Mouse (Mus musculus): ENCODE measurements around the gene Pom121l2.

Gene Pom121l2

DNA sequence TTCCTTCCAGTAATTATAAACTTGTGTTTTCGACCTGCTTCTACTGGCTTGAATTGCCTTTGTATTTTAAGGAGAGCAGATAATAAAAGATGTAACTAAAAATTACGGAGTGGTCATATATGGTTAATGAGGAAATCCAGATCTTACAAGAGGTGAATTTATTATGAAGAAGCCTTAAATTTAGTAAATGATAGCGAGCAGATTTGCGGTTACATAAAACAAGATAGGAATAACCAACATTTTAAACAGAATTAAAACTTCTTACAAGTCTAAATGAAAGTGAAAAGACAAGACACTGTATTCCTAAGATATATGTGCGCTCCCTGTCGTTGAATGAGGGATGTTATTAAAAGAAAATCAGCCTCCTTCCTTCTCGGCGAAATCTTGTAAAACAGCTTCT, 13.9 kb downstream of the Pom121l2 start:
- DNase-seq, result no peak

DNA sequence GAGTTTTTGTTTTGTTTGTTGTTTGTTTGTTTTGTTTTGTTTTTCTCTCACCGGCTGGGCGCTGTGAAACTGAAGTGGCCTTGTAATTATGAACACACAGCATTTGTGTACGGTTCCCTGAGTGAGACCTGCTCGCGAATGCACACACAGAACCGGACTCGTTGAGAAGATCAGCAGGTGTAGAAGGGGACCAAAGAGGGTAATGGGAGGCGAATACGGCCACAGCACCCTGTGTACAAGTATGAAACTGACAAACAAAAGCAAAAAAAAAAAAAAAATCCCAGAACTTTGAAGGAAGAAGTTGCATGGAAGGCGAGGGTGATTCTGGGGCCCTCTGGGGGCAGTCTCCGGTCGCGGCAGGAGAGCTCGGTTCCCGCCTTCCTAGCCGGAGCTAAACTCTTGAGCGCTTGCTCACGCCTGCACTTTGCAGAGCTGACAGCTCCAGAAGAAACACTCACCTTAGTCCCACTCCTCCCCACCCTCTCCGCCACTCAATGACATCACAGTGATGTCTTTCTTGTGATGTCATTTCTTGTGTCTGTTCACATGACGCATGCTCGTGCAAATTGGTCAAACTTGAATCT, 14.4 kb downstream of the Pom121l2 start:
- no peak for DNase-seq

- no peak for DNase-seq
These were observed 15.3 kb downstream of the Pom121l2 start for GRCm38 (mm10) chr13:21996101-21996839.

DNA sequence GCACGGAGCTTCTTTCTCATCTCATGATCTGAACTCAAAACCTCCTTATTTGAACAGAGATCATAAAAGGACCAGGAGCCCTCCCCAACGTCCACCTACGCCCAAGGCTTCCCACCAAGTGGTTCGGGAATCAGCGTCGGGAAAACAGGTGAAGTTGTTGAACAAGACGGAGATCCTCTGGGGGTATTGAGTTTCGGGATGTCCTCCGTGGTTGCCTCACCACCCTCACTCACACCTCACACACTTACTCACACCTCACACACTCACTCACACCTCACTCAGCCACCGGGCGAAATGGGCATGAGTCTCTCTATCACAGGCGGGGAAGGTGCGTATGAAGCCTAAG, 15.8 kb downstream of the Pom121l2 start:
- no peak for DNase-seq

- no peak for DNase-seq
These were observed 16.3 kb downstream of the Pom121l2 start for GRCm38 (mm10) chr13:21997201-21997820.

DNA sequence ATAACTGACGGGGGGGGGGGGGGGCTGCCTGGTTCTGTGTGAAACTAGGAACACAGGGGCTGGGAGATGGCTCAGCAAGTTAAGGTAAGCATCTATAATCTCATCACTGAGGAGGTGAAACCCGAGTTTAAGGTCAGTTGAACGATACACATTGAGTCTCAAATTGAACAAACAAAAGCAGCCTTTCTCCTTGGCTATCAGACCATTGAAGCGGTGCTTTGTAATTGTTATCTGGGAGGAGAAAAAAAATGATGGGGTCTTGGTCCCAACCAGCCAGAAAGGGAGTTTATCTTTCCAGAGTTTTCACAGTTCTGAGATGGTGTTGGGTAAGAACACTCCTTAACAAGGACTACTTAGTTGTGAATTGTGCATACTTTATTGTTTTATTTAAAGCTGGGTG, 16.8 kb downstream of the Pom121l2 start:
- DNase-seq, result no peak

- no peak for DNase-seq
These were observed 17.4 kb downstream of the Pom121l2 start for GRCm38 (mm10) chr13:21998412-21998811.

DNA sequence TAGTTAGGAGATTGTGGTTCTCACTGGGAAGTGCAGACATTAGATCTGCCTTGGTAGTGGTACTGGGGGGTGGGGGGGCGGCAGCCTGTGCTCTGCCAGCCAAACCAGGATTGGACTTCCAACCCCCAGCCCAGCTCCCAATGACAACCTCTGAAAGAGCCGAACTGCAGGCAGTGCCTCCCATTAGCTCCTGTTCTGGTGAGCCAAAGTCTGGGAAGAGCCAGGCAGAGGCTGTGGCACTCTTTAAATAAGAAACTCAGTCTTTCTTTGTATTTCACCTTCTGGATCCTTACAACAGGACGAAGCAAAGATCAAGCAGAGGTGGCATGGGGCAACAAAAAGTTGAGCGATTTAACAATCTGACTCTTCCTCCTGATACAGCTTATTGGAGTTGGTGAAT, 18.2 kb downstream of the Pom121l2 start:
- no peak for DNase-seq

DNA sequence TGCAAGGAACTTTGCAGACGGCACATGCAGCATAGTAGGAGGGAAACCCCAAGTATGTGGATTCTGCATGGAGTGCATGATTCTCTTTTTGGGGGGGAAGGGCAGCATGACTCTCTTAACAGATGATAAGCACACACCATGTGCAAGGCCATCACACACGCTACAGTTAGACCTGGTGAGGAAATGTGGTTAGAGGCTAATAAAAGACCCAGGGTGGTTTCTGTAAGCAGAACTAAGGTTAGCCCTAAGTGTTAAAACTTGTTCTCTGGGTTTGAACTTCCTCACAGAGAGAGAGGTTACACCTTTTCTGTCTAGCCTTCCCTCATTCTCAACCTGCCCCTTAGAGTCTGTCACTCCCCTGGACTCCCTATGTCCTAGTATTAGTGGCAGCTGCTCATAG, 20.4 kb downstream of the Pom121l2 start:
- DNase-seq, result no peak

DNA sequence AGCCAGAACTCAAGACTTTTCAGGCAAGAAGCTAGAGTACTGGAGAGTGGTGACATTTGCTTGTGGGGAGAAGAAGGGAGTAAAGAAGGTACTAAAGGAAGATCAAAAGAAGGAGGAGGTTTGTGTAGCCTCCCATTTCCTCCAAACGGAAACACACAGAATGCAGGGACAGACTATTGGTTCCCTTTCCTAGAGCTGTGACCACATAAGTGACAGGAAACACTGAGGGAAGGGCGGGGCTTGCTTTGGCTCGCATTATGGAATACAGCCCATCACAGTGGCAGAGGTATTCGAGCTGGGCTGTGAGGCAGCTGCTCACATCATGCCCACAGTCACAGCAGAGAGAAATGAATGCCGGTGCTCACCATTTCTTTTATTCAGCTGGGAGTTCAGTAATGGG, 20.8 kb downstream of the Pom121l2 start:
- no peak for DNase-seq

DNA sequence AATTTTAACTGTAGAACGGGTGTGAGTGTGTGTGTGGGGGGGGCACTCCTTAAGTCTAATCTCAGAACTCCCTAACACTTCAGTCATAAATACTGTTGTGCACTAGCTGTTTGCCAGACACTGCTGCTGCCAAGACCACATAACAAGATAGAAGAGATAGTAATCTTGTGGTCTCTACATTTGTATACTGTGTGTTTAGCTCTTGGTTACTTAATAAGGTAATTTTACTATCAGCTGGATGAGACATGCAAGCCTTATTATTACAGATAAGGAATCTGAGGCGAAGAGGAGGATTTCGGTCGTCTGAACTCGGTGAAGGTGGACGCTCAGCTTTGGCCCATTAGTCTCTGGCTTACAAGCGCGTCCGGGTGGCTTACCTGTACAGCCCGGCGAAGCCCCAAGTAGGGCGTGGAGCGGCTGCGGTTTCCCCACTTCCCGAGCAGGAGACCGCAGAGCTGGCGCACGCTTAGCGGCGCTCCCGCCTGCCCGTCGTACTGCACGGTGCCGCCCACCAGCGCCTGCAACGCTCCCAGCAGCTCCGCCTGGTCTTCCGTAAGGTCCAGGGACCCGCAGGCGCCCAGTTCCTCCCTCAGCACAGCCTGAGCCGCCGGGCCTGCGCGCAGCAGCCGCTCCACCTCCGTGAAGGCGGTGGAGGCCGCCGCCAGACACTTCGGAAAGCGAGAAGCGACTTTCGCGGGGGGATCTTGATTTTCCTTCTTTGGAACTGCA, 24.8 kb downstream of the Pom121l2 start:
- DNase-seq, result no peak

DNA sequence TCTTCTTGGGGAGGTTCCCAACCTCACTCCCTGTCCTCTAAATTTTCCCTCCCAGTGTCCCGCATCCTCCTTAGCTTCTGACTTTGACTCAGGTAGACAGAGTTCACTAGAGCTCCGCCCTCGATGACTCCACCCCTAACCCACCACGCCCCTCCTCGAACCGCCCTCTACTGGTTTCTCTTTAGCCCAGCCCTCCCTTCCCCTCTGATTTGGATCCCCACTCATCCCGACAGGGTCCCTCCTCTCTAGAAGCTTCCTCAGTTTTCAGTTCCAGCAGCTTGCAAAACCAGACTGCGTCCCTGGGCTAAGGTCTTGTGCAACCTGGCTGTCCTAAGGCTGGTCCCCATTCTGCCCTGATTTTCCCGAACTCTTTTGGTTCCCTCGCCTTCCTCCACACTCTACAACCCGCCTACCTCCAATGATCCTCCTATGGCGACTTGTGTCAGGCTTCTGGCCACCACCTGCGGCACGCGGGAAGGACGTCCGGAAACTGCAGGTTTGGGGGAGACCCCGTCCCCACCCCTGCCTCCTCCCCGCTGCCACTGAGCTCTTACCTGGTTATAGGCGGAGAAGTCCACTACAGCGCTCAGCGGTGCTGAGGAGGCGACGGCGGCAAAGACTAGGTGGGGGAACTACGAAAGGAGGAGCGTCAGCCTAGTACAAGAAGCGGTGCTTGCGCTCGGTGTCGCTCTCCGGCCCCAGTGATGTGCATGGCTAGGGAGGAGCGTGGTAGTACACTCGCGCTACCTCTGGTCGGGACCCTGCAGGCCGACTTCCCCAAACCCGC, 25.5 kb downstream of the Pom121l2 start:
- DNase-seq, result no peak

GRCm38 (mm10) chr13:22007121-22007510, 26.1 kb downstream of the Pom121l2 start:
- no peak for DNase-seq

DNA sequence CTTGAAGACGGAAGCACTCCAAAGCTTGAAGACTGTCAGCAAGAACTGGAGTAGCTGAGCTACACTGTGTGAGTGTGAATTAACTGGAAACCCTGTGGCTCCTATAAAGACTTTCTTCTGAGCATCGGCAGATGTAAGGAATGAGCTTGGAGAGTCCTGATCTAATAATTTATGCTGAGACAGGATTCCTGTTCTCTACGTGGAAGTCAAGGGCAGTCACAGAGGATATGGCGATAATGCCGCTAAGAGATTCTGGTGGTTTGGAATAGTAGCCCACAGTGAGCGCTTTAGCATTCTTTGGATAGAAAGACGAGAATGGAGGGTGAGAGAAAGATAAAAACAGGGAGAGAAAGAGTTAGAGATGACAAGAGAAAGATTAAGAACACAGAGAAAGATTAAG, 26.9 kb downstream of the Pom121l2 start:
- no peak for DNase-seq

DNA sequence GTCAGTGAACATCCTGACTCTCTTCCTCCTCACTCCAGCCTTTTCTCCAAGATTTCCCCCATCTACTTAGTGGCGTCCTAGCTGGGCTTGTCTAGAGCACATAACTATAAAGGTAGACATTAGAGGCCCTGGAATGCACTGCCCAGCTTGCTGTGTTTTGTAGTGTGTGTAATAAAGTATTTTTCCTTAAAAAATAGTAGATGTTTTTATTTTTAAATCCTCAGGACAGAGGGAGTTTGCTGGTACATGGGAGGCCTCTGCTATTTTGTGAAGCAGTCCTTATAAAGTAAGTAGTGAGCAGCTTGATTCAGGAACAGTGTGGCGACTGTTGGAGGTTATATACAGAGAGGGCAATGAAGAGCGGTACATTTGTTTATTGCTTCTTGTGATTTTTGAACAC, 27.7 kb downstream of the Pom121l2 start:
- no peak for DNase-seq

GRCm38 (mm10) chr13:22009642-22010041, 28.6 kb downstream of the Pom121l2 start, which contains the start of gene Prss16:
TSS of gene Prss16 (minus strand) at chr13:22009742.
- DNase-seq, result no peak

GRCm38 (mm10) chr13:22013716-22014115, 32.7 kb downstream of the Pom121l2 start:
- no peak for DNase-seq

DNA sequence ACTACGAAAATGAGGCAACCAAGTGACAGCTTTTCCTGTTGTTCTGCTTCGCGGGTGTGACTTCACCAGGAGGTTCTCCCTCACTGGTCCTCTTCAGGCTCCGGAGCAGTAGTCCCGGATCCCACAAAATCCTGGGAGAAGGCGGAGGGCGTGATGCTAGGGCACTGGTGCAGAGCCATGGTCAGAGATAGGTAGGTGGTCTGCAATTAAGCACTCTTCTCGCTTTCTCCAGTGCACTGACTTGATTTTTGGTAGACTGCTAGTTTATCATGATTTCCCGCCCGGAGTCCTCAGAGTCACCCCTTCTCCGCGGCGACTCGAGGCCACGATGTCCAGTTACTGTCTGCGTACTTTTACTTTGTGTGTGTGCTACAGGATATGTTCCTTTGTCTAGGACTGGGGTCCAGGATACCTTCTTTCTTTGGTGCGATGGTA, 33.4 kb downstream of the Pom121l2 start:
- no peak for DNase-seq

DNA sequence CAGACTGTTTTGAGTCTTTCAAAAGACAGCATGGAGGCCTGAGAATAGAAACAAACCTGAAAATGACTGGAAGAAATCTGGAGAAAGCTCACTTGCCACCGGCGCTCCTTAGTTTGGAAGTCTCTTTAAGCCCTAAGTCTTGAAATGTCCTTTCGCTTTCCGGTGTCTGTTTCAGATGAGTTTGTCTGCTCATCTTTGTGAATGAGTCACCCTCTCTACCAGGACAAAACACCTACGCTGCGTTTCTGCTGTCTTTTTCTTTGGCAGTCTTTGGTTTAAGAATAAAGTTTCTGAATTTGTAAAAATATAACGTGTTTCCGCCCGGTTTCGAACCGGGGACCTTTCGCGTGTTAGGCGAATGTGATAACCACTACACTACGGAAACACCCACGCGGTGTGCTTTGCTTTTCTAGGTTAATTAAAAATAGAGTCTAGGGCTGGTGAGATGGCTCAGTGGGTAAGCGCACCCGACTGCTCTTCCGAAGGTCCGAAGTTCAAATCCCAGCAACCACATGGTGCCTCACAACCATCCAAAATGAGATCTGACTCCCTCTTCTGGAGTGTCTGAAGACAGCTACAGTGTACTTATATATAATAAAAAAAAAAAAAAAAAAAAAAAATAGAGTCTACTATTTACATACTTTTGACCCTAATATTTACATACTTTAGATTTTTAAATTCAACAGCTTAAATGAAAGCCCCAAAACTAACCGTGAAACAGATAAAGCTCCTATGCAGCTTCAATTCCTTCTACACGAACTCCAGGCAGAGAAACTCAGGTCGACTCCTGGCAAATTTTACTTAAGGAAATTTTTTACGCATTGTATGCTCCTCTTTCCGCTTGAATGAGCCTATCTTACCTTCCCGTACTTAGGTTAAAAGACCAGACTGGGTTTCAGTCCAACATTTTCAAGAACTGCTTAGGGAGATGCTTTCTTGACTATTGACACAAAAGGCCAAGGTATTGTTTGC, 34.8 kb downstream of the Pom121l2 start:
- peak; percentile 60 for DNase-seq

DNA sequence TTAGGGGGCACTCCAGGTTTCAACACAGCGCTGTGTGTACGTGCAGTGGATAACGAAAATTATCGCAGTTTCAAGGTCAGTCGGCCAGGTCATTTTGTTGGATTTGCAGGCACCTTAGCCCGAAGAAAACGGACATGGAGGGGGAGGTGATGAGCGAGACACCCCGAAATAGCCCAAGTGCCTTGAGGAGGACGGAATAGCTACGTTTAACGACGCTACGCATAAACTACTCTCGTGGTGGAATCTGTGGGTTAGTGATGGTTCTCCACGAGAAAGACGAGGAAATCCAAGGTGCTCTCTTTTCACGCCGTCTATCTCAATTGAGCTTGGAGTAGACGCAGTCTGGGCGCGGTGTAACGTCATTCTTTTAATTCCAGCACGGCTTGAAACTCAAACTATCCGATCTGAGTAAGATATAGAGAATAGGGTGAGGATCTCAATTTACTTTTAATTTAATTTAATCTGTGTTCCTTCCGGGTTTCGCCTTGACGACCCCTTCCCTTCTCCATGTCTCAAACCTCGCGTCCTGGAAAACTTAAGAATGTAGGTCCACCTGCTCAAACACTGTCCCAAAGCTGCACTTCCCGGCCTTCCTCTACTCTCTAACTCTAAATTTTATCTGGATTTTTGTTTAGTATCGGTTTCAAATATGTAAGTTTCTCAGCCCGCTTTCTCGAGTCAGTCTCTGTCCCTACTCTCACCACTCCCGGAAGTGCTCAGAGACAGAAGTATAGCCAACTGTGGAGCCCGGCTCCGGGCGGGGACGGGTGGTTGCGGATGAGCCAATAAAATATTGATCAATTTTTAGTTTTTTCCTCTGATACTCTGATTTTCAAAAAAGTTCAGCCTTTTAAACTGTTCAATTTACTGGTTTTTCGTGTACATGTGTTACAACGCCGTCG, 39.2 kb downstream of the Pom121l2 start:
- no peak for DNase-seq

Data from cerebellum, adult 9-10 months (tissue).